Mouse (Mus musculus) heart, adult 2 months (tissue): ENCODE results near the gene Tbc1d14.

Experiments used
- CTCF ChIP-seq: fragments of 200-600 bp; IDR thresholded peaks from 2 replicates; pipeline ENCODE4 v1.8.1; 2022; ENCODE audit warnings: antibody characterized with exemption, mild to moderate bottlenecking, moderate library complexity
- EP300 ChIP-seq: fragments of 200-500 bp; IDR thresholded peaks from 2 replicates; pipeline ENCODE4 v1.6.1; 2011; ENCODE audit warnings: low read depth, low read length, control low read depth; ENCODE audit not compliant: insufficient read depth
- POLR2A ChIP-seq: fragments of 200-500 bp; IDR thresholded peaks from 2 replicates; pipeline ENCODE4 v1.6.1; 2011; ENCODE audit warnings: mild to moderate bottlenecking, low read depth, low read length, control low read depth; ENCODE audit not compliant: insufficient read depth

DNA sequence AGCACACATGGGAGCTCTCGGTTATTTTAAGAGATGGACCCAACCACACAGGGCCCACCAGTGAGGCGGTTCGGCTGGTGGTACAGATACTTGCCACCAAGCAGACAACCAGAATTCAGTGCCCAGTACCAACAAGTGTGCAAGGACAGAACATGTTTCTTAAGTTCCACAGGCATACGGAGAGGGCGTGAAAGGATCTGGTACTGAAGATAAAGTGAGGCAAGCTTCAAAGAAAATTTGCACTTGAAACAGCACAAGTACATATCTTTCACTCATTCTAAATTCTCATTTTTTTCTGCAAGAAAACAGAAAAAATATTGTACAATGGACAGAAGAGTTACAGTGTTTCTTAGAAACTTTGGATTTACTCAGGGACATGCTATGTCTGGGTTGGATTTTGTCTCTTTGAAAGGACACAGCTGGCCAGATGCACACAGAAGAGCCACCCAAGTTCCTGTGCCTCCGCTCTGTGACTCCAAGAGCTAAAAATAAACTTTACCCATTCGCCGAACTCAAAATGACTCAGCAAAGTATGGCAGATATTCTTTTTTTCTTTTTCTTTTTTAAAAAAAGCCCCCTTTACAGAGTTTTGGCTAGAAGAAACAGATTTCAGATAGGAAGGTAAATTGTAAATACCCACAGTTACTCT is 27.5 kb upstream of the Tbc1d14 start:
- no peak for TF ChIP-seq POLR2A
- TF ChIP-seq CTCF: no peak
- no peak for TF ChIP-seq EP300
